Mouse (Mus musculus) inflammation-experienced regulatory T-cells, adult 6 months (primary cell): ENCODE measurements around the gene Unc5b. TPM values are rescaled to one million over a fixed set of nuclear protein-coding genes. Genes with fewer than 3 reads are reported as not detected.

Experiments
- ATAC-seq: one replicate; pipeline ENCODE4 v1.8.0; 2017
- polyA plus RNA-seq, 3 experiments: library from polyadenylated mRNA; unstranded; fragments of 100-300 nt; shearing (Covaris generic); gene quantifications; one replicate each; pipeline ENCODE4 v1.2.1; 2017

Gene Unc5b
- polyA plus RNA-seq, 3 experiments from 2014 or later: 0.10 TPM; not detected in 2

DNA sequence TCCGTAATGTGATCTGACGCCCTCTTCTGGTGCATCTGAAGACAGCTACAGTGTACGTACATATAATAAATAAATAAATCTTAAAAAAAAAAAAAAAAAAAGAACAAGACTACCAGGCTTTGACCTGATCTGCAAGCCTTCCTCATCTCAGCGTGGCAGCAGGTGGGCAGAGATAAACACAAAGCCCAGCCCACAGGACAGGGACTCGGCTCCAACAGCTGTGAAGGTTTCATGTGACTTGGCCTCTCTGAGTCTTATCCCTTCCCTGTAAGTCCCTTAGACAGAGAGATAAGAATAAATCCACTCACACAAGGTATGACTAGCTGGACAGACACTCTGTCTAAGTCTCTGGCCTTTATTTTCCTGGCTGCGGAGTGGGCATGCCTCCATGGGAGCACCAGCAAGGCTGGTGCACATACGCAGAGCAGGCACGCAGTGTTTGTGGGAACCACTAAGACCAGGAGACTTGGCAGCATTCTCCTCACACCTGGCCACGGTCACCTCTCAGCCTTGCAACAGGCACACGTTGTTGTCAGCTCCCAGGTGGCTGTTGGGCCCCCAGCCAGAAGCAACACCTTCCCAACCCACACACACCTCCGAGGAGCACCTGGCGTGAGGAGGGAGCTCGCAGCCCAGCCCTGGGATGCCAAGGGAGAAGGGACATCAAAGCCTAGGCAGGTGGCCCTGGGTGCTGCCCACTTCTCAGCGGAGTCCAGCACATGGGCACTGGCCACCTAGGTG is 33.5 kb downstream of the Unc5b start:
- no peak for ATAC-seq

DNA sequence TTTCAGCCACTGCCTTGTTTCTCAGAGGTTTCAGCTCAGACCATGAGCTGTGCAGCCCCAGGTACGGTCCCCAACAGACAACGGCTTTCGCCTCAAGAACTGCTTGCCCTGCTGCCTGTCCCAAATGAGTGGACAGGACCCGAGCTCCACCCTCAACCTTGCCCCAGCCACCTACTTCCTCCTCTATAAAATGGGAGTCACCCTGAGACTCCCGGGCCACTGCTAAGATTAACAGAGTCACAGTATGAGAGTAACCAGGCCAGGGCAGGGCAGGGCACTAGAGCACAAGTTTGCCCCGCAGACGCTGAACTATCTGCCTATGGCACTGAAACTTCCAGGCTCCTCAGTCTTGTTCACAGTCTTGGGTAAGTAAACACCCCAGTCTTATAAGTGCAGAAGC is 34.9 kb downstream of the Unc5b start:
- ATAC-seq: no peak

DNA sequence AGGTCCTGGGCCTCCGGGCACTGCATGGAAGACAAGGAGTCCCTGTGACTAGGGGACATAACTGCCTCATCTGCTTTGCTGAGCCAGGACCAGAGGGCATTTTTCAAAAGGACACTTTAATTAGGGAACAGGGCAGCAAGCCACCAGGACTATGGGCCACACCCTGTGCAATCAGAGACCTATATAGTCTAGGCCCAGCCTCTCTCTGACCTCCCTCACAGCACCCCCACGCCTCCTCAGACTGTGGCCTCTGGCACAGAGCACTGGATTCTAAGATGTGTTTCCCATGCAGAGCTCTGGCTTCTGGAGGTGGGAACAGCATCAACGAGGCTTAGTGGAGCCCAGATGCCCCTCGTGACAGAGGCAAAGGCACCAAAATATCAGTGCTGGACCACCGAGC is 35.4 kb downstream of the Unc5b start:
- ATAC-seq: no peak

DNA sequence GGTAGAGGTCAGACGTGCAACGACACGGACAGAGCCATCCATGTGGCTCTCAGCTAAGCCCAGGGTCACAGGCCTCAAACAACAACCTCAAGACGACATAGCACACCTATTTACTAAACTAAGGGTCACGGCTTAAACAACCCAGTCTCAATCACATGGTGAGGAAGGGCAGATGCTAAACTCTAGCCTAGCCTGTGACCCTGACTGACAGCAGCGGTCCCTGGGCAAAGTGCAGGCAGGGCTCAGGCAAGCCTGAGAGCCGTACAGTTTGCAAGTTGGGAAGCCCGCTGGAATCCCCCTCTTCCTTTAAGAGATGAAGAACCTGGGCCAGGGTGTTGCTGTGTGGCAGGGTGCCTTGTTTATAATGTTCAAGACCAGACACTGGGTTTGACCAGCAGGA is 36.6 kb downstream of the Unc5b start:
- no peak for ATAC-seq

DNA sequence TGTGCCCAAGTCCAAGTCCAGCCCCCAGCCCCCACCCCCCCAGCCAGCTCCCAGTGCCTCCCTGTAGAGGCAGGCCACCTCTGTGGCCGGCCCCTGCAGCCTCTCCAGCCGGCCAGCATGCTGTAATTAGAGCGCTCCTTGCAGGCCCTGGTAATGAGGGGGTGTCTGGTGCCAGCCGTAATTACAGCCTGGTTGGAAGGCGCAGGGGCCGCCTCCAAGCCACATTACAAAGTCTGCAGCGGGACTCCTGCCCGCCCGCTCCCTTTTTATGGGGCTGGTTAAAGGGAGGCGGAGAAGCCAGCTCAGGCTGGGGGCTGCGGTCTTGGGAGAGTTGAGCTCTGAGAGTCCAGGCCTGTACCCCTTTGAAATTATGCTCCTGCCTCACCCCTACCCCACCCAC is 37.0 kb downstream of the Unc5b start:
- ATAC-seq: no peak

DNA sequence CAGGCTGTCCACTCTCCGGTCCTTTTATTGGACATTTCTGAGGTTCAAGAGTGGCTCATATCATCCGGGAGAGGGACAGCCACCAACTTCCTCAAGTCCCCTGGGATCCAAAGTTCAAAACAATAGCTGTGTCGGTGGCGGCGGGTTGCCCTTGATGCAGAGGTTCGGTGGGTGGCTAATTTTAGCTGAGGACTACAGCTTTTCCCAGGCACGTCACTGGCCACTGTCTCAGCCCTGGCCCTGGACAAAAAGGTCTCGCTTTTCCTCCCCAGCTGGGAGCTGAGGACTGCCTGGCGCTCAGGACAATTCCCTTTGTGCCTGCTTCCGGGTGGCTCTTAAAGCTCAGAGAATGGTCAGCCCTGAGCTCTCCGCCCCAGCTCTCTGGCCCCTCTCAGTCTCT is 38.5 kb downstream of the Unc5b start:
- ATAC-seq: no peak

DNA sequence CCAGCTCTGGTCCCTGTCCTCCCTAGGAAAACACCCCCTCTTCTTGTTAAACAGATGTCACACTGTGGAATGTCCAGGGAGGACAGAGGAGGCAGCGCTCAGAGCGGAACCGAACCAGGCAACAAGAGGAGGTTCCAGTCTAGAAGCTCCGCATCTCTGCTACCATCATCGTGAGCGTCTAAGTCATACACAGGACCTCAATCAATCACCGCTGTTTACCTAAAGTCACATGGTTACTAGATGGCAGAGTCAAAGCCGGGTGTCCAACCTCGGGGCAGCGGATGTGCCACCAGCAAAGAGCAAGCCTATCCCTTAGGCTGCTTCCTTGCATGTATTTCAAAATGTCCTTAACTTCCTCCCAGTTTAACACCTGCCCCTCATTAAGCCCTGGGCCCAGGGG is 39.0 kb downstream of the Unc5b start:
- no peak for ATAC-seq

DNA sequence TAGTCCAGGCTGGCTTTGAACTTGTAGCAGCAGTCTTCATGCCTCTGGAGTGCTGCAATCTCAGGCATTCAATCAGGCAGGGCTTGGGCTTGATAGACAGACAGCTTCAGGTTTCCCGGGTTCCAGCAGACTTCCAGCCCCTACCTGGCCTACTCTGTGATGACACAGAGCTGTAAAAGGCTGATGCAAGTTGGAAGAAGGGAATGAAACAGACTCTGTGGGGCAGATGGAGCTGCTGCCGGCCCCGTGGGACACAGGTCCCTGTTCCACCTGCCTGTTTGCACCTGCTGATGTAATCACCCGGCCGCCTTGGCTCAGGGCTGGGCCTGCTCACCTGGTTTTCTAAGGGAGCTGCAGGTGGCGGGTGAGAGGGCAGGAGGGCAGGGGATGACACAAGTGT is 40.5 kb downstream of the Unc5b start:
- no peak for ATAC-seq

DNA sequence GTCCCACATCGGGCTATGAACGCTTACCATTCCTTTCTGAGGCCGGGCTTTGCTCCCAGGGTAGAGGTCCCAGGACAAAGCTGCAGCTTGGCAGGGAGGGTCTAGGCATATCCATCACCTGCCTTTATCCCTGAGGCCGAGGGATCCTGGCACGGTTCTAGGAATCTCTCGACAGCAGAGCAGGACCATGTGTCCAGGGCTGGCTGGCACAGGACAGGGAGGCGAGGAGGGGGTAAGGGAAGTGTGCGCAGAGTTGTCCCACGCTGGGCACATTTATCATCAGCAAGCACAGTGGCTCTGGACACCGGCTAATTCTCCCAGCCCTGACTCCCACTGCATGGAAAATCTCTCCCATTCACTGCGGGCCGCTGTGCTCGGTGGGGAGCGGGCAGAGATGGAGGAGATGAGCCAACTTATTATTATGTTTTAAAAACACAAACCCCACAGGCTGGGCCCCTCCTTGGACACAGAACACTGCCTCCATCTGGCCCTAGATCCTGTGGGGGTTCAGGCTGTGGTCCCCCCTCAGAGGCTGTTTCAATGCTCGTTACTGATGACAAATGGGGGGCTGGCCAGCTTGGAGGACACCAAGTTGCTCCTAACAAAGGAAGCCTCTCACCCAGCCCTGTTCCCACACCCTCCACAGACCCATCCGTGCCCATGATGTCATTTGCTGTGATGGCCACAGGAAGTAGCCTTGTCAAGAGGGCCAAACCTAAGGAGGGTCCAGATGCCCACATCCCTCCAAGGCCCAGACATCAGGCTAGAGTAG is 43.9 kb downstream of the Unc5b start:
- no peak for ATAC-seq

DNA sequence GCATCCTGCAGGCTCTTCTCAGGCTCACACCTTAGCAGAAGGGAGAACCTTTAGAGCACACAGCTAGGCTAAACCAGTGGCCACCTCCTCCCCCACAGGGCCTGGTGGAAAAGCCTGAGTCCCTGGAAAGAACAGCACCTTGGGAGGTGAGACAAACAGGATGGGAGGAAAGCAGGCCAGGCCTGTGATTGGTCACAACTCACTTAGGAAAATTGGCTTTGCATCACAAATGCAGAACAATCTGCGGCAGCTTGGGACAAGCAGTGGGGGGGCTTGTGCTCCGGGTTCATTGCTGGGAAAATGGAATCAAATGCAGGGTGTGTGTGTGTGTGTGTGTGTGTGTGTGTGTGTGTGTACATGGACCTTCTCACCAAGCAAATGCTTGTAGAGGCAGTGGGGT is 47.8 kb downstream of the Unc5b start:
- ATAC-seq: no peak

DNA sequence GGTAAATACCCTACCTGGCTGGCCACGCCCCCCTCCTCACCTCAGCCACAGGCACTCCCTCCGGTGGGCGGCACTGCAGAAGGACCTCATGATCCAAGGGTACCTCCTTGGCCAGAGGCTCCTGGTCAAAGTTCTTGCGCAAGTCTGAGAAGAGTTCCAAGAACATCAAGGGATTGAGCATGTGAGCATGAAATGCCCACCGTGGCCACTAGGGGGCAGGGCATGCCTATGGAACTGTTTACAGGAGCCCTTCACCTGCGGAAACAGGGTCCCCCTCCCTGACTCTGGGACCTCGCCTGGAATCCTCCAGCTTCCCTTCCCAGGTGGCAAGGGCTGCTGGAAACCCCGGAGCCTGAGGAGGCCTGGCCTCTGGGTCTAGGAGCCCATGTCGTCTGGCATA is 51.8 kb downstream of the Unc5b start:
- peak; percentile 64 for ATAC-seq

DNA sequence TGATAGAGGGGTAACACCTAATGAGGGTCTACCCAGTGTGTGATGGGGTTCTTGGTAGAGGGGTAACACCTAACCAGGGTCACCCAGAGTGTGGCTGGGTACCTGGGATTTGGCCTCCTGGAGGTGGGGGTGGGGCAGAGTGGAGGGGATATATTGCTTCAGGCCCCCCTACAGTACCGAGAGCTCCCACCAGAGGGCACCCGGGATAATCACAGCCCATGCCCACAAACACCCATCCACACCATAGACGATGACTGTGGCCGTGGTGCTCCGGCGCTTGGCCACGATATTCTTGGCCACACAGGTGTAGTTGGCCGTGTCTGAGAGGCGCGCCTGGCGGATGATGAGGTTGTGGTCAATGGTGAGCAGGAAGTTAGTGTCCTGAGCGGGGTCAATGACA is 52.8 kb downstream of the Unc5b start:
- ATAC-seq: no peak

DNA sequence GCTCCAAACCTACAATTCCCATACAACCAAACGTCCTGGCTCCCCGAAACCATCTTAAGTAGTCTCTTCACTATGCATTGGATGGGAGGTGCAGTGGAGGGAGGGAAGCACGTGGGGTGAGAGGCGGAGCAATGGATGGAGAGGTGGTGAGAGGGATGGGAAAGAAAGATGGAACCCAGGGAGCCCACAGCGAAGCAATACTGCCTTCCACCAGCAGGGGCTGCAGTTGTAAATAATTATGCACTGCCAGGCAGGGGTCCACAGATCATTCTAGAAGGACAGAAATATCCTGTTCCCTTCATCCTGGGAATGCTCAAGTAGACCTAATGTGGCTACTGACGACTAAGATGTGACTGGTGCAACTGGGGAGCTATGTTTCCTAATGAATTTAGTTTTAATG is 55.9 kb downstream of the Unc5b start:
- ATAC-seq: no peak

DNA sequence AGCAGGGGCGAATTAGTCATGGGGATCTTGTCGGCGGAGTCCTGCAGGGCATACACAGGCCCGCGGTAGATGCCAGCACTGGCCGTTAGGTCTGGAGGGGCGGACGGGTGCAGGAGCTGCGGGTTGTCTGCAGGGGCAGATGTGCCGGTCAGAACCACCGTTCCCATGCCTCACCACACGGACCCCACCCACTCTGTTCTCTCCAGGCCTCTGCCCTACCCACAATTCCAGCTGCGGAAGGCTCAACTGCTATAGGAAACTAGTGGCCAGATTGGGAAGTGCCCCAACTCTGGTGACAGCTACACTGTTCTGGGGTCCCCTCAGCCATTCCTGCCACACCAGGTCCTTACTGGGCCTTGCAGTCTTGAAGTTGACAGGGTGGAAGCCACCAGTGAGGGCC is 56.8 kb downstream of the Unc5b start:
- no peak for ATAC-seq

DNA sequence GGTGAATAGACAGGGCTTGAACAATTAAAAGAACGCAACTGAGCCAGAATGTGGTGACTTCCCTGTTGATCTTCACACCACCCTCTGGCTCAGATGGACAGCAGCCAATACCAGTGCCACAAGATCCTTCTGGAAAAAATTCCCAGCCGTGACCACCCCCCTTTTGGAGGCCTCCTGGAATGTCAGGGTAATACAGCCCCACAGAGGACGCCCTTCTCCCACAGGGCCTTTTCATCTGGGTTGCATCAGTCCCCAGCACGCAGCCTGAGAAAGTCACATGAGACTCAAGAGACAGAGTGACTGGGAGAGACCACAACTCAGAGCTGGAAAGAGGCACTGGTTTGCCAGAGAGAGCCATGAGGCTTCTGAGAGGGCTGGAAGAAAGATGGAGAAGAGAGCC is 60.5 kb downstream of the Unc5b start:
- no peak for ATAC-seq

DNA sequence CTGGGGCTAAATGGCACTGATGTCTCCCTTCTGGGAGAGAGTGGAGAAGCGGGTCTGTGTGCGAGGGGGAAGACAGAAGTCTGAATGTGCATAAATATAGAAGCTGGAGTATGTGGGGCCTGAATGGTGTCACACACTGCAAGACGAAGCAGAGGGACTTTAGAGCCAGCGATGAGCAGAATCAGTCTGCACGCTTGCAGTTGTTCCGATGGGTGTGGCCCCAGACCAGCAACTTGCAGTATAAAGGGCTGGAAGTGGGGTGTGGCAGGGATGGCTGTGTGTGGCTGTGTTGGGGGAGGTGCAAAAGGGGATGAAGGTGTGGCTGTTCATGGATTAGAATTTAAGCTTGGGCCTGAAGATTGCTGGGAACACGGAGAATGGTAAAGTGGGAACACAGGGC is 62.8 kb downstream of the Unc5b start:
- ATAC-seq: no peak

DNA sequence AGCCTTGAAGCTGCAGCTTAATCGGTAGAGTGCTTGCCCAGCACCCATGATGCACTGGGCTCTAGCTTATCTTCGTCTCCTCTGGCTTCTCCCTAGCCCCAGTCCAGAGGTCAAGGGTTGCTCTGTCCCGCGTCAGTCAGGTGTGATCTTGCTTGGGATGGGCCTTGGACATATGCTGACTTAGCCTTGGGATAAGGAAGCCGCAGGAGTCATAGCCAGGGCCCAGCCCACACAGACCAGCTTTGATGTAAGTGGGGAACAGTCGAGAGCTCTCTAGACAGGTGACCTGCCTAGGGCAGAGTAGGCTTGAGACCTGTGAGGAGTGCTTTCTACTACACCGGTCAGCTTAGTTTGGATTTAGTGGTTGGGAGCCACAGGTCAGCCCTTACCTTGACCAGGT is 64.0 kb downstream of the Unc5b start:
- ATAC-seq: no peak

DNA sequence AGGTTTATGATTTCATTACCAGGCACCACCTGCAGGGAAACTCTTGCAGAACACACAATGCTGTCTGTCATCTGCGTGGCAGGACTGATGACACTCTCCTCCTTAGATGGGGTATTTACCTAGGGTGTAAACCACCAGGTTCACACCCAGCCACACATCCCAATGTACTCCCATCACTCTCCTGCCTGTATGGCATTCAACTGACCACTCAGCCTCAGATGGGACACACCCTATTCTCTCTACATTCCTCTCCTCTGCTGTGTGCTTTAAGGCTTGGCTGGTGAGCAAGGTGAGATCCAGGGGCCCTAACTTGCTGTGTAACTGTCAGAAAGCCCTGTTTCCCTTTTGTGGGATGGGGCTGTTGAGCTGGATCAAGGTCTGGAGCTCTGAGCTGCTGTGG is 69.3 kb downstream of the Unc5b start:
- ATAC-seq: no peak

DNA sequence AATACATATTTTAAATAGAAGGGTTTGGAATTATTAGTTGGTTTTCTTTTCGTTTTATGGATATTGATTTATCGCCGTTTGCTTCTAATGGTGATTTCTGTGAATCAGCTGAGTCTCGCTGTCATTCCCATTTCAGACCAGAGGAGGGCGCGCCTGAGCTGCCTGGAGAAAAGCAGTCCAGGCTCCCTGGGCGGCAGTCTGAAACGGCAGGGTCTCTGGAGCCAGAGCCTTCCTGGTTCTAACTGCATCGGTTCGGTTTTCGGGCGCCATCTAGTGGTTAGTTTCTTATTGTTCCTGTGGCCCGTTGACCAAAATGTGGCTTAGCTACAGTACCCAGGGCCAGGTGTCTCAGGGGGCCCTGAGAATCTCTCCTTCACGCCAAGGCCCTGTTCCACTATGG is 71.0 kb downstream of the Unc5b start:
- peak; percentile 93 for ATAC-seq

DNA sequence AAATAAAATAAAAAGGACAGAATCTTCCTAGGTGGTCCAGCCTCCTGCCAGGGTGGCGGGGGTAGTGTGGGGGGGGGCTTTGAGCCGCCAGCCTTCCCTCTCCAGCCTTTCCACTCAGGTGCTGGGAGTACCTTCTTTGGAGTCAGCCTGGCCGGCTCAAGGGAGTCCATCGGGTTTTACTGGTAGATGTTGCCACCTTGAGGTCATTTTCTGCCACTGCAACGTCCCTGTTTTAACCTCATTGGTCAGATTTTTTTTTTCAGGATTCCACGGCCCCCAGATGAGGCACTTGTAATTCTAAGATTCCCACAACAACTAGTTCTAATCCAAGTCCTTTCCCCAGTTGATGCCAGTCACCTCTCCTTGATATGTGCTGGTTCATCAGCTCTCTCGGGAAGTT is 74.4 kb downstream of the Unc5b start:
- no peak for ATAC-seq

DNA sequence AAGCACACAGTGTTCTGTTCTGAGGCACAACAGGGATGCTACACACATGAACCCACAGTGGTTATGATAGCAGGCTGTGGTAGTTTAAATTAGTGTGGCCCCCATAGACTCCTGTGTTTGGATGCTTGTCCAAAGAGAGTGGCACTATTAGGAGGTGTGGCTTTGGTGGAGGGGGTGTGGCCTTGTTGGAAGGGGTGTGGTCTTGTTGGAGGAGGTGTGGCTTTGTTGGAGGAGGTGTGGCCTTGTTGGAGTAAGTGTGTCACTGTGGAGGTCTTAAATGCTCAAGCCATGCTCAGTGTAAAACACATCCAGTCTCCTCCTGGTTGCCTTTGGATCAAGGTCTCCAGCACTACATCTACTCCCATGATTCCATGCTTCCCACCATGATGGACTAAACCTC is 75.2 kb downstream of the Unc5b start:
- no peak for ATAC-seq

DNA sequence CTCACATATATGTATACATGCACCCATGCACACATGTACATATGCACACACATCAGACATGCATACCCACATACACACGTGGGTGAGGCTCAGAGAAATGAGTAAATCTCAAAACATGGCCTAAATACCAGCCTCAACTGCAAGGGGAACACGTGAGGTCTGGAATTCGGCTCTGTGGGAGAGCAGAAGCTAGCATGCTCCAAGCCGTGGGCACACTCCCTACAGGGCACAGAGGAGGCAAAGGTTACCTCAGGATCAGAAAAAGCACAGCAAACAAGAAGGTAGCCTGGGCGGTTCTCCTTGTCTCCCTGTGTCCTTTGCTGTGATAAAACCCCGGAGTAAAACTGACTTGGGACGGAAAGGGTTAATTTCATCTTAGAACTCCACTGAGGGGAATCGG is 77.4 kb downstream of the Unc5b start:
- no peak for ATAC-seq

DNA sequence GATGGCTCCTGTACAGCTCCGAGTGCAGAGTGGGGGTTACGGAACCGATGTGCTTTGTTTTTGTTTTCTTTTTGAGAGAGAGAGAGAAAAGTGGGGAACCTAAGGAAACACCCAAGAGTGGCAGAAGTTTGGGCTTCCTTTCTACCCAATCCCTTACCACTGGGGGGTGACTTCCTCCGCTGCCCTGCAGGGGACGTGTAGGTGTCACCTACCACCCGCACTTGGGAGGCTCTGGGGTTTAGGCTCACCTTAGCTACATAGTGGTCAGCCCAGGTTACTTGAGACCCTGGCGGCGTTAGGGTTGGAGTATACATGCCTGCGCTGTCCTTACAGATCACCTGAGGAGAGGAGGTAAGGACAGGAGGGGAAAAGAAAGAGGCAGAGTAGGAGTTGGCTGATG is 78.1 kb downstream of the Unc5b start:
- ATAC-seq: no peak
